Mouse (Mus musculus) MEL-GATA-1-ER (cell line): ENCODE measurements around the gene Mknk2.
A peak's percentile ranks its signal among the peaks of the same experiment; 100 is the strongest.

Source experiments
- DNase-seq: peaks from one replicate; pipeline ENCODE4 v3.0.0-alpha.2; 2012; ENCODE audit warnings: low read depth; ENCODE audit errors: extremely low read depth

Mknk2 gene

DNA sequence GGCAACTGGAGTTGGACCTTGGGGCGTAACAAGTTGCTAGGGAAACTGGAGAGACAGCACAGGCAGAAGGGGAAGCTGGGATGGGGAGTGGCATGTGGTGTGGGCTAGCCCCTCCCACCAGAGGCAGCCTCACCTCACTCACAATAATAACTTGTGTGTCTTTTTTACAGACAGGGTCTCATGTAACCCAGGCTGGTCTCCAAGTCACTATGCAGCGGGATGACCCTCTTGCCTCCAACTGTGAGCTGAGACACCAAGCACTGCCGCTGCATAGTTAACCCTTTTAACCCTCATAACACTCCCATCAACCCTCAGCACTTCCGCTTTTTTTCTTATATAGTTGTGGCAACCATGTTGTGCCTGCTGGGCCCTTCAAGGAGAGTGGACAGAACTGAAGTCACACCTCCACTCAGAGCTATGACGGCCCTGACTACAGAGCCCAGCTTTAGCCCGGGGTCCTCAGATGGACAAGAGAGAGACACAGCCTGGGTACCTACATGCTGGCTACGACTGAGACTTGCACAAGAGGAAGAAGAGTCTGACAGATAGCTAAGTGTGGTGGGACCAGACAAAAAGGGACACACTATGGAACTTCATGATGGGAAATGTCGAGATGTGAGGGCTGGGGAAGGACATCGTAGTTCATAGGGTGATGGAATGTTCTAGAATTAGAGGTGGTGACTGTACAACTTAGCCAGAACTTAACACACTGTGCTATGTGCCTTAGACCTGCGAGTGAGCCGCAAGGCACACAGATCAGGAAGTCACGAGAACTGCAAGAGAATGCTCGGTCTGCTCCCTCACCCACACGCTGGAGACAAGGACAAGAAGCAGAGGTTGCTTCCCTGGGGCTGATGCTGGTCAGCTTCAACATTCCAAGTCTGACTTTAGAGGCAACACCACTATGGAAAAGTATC is 14.6 kb upstream of the Mknk2 start:
- peak; percentile 76 for DNase-seq

GRCm38 (mm10) chr10:80687850-80688249 is 9.9 kb upstream of the Mknk2 start:
- DNase-seq, result no peak

DNA sequence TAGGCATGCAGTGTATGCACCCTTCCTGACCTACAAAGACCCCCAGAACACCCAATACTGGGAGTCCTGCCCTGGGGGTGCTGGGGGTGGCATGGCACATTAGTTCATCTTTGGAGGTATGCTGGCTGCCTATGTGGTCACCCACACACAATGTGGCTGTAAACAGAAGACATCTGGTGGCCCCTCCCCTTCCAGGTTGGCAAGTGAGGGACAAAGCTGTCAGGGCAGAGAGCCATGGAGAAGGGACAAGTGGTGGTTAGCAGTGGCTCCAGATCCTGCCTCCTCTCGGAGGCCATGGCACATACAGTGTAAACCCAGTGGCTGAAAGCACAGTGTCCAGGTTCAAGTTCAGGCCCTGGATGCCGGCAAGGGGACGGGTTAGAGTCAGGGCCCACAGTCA is 8.7 kb upstream of the Mknk2 start:
- DNase-seq, result no peak

- DNase-seq, result peak; percentile 68
These were observed 7.1 kb upstream of the Mknk2 start for GRCm38 (mm10) chr10:80684984-80685383.

DNA sequence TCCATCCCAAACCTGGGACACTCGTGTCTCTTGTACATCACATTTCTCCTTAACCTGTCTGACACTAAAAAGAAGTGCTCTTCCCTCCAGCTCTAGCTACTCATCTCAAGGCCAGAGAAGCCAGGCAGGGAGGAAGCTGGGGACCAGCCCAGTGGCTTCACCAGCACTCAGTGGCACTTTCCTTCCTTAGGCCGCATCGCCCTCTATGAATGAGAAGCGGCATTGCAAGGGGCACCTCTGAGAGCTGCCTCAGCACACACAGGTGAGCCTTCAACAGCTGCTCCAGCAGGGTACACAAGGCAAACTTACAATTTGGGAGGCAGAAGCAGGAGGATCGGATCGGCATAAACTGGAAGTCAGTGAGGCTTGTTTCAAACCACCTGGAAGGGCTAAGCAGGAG is 6.3 kb upstream of the Mknk2 start:
- DNase-seq, result no peak

DNA sequence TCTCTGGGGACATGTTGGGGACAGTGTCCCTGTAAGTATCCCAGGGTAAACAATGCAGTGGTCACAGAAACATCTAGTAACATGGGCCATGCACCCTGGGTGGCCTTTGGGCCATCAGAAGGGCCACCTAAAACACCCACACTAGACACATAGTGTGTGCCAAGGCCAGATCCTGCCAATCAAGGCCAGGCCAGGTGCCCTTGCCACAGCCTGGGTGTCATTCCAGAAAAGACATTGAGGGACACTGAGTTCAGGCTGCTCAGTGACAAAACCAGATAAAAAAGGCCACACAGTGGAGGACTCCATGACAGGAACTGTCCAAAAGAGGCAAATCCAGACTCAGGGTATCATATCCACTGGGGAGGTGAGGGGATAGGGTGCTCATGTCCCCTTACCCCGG is 5.7 kb upstream of the Mknk2 start:
- DNase-seq, result no peak

- DNase-seq, result no peak
These were observed 4.1 kb upstream of the Mknk2 start for GRCm38 (mm10) chr10:80682003-80682402.

- DNase-seq, result no peak
These were observed 2.4 kb upstream of the Mknk2 start for GRCm38 (mm10) chr10:80680260-80680696.

GRCm38 (mm10) chr10:80679556-80680259 is 1.8 kb upstream of the Mknk2 start:
- DNase-seq, result no peak

- peak; percentile 71 for DNase-seq
These were observed 877 bp upstream of the Mknk2 start for GRCm38 (mm10) chr10:80678601-80679377.

GRCm38 (mm10) chr10:80677128-80677875 is 610 bp downstream of the Mknk2 start:
- peak; percentile 46 for DNase-seq

- peak; percentile 95 for DNase-seq
These were observed 1.5 kb downstream of the Mknk2 start for GRCm38 (mm10) chr10:80676198-80676928.

- no peak for DNase-seq
These were observed 2.3 kb downstream of the Mknk2 start for GRCm38 (mm10) chr10:80675405-80676197.

- no peak for DNase-seq
These were observed 3.0 kb downstream of the Mknk2 start for GRCm38 (mm10) chr10:80674851-80675404.

- DNase-seq, result no peak
These were observed 3.7 kb downstream of the Mknk2 start for GRCm38 (mm10) chr10:80674161-80674711.

GRCm38 (mm10) chr10:80673690-80674089 is 4.2 kb downstream of the Mknk2 start:
- DNase-seq, result no peak

GRCm38 (mm10) chr10:80671936-80672690 is 5.8 kb downstream of the Mknk2 start:
- no peak for DNase-seq

GRCm38 (mm10) chr10:80671251-80671650 is 6.7 kb downstream of the Mknk2 start:
- DNase-seq, result no peak
